Mouse (Mus musculus) splenic B cell, adult 2 months (primary cell): Measurements from ENCODE around the gene Hic1.
A peak's percentile ranks its signal among the peaks of the same experiment; 100 is the strongest.

Source experiments
- DNase-seq: peaks from one replicate; pipeline ENCODE4 v3.0.0-alpha.2; 2011; ENCODE audit warnings: low read depth, low spot score
- H3K27me3 ChIP-seq: 2 replicates; pipeline ENCODE4 v1.6.1; 2012; ENCODE audit warnings: mild to moderate bottlenecking, low read length, moderate library complexity, mixed read lengths; ENCODE audit not compliant: control insufficient read depth, poor library complexity, insufficient read depth, severe bottlenecking
- H3K36me3 ChIP-seq: 2 replicates; pipeline ENCODE4 v1.6.1; 2012; ENCODE audit warnings: mild to moderate bottlenecking, low read length, moderate library complexity, mixed read lengths; ENCODE audit not compliant: control insufficient read depth, poor library complexity, insufficient read depth, severe bottlenecking

Gene Hic1

GRCm38 (mm10) chr11:75169405-75170080, at the start of gene Hic1:
Hic1 (minus strand) TSS chr11:75169519.
- no peak for DNase-seq
- Histone ChIP-seq H3K27me3 (0 out of 2 replicates have a peak, but pooled peaks cover 3% of the 10 kb centered on the region), H3K36me3 (no peaks in the 10 kb centered on the region)

GRCm38 (mm10) chr11:75214081-75214950, 45.0 kb upstream of the Hic1 start:
- H3K36me3 ChIP-seq, result no peaks in the 10 kb centered on the region
- no peaks in the 10 kb centered on the region for H3K27me3 ChIP-seq
- DNase-seq, result no peak

DNA sequence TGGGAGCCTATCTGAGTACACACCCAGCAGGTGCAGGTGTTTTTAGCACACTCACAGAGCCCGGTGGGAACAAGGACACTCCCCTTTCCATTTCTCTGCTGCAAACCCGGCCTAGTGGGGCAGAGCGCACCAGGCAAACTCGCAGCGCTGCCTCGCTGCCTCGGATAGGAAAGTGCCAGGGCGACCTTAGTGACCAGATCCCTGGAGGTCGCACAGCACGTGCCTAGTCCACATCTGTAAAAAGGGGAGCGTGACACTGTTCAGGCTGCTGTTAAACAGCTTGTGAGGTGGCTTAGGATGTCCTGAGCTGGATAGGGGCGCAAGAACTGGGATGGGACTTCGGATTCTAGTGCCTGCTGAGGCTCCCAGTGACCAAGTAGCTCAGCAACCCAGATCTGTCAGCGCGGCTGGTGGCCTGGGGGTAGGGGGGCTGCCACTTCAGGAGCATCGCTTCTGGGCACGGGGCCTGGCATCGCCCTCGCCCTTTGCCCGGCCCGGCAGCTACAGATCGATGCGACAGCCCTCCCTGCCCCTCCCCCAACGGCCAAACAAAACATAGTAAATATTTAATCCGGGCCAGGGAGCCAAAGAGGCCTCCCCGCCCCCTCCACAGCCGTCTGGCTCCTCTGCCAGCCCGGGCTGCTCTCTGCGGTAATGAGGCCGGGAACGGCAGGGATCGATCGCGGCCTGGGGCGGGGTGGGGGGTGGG, 44.2 kb upstream of the Hic1 start:
- no peaks in the 10 kb centered on the region for H3K36me3 ChIP-seq
- peak; percentile 22 for DNase-seq
- no peaks in the 10 kb centered on the region for H3K27me3 ChIP-seq

DNA sequence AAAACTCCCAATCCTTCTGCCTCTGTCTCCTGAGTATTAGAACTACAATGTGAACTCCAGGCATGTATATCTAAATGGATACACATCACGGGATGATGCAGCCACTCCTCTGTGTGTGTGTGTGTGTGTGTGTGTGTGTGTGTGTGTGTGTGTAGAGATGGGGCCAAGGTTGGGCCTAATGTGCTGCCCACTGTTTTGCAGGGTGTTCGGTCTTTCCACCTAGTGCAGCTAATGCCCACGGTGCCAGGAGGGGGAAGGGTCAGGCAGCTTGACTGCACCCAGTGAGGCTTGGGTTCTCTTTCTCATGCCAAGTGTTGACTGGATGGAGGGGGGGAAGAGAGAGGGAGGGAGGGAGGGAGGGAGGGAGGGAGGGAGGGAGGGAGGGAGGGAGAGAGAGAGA, 43.6 kb upstream of the Hic1 start:
- DNase-seq, result no peak
- no peaks in the 10 kb centered on the region for H3K27me3 ChIP-seq
- H3K36me3 ChIP-seq, result no peaks in the 10 kb centered on the region

DNA sequence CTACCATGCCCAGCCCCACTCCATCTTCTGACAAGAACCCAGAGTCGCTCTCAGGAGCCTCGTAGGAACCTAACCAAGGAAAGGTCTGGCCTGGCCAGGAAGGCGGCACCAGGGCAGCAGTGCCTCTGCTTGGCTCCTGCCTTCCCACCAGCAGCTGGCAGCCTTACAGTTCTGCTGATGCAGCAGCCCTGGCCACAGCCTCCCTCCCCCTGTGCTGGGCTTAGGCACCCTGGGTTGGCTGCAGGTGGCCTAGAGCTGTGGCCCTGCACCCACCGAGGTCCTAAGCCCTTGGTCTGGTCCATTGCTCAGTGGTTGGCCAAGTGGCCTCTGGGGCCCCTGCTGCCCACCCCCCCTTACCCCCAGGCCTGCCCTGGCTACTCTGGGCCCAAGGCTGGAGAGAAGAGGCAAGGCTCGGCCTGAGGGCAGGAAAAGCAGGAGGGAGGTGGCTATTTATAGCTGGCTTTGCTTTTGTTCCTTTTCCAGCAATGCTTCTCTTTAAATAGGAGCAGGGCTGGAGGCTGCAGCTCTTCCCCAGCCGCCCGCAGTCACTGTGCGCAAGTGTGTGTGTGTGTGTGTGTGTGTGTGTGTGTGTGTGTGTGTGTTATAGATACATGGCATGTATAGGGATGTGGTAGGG, 42.8 kb upstream of the Hic1 start:
- H3K27me3 ChIP-seq, result no peaks in the 10 kb centered on the region
- no peaks in the 10 kb centered on the region for H3K36me3 ChIP-seq
- no peak for DNase-seq

GRCm38 (mm10) chr11:75210755-75211154, 41.4 kb upstream of the Hic1 start:
- Histone ChIP-seq H3K27me3 (no peaks in the 10 kb centered on the region), H3K36me3 (no peaks in the 10 kb centered on the region)
- DNase-seq, result no peak

DNA sequence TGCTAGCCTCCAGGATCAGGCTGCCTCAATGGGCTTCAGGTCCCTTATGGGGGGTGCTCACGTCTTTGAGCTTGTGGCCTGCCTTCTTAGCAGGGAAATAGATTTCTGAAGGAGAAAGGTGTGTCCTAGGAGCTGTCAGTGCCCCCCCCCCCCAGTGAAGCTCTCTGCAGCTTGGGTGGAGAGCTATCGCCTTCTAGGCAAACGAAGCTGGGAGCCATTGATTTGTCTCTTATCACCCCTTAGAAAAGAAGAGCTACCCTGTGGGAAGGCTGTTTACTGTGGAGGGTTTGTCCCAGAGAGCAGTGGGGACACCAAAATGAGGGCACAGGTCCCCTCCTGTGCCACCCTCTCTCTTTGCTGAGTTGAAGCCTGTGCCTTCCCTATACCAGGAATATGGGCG, 40.8 kb upstream of the Hic1 start:
- Histone ChIP-seq H3K27me3 (no peaks in the 10 kb centered on the region), H3K36me3 (no peaks in the 10 kb centered on the region)
- no peak for DNase-seq

DNA sequence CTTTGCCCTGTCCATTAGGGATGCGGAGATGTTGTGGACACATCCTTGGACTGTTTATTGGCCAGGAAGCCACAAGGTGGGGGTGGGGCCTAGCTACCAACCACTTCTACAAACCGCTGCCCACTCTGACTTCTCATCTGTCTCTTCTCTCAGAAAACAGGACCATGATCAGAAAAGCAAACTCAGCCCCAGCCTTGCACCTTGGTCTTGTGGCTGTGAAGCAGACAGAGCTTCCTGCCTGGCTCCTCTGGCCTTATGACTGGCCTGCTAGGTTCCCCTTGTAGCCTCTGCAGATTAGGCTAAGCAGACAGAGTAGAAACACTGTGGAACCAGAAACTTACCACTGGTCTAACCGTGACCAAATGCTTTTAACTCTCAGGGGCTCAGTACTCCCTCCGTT, 40.0 kb upstream of the Hic1 start:
- no peak for DNase-seq
- no peaks in the 10 kb centered on the region for H3K36me3 ChIP-seq

GRCm38 (mm10) chr11:75206347-75206746, 37.0 kb upstream of the Hic1 start:
- no peaks in the 10 kb centered on the region for H3K36me3 ChIP-seq

More for the DNA sequence above, 40.0 kb upstream of the Hic1 start:
- no peaks in the 10 kb centered on the region for H3K27me3 ChIP-seq

GRCm38 (mm10) chr11:75204472-75204871, 35.2 kb upstream of the Hic1 start:
- no peak for DNase-seq
- Histone ChIP-seq H3K27me3 (no peaks in the 10 kb centered on the region), H3K36me3 (no peaks in the 10 kb centered on the region)

More at GRCm38 (mm10) chr11:75206347-75206746, 37.0 kb upstream of the Hic1 start:
- H3K27me3 ChIP-seq, result no peaks in the 10 kb centered on the region
- DNase-seq, result no peak

- Histone ChIP-seq H3K27me3 (no peaks in the 10 kb centered on the region), H3K36me3 (no peaks in the 10 kb centered on the region)
- DNase-seq, result no peak
Measured at GRCm38 (mm10) chr11:75203926-75204325, 34.6 kb upstream of the Hic1 start.

DNA sequence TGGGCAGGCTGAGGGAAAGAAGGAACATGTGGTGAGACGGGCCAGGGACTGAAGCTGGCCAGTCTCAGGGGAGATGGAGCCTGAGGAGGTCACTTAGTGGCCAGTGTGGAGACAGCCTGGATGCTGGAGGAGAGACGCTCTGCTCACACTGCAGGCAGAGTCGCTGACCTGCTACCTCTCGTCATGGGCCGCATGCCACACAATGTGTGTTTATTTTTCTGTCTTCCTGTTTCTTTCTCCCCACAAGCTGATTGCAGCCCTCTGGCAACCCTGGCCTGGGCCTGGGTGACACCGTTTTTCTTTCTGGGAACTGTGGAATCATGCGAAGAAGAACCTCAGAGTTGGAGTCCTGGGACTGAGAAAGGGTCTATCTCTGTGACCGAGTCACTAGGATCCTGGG, 32.4 kb upstream of the Hic1 start:
- no peaks in the 10 kb centered on the region for H3K27me3 ChIP-seq
- DNase-seq, result no peak
- H3K36me3 ChIP-seq, result no peaks in the 10 kb centered on the region

DNA sequence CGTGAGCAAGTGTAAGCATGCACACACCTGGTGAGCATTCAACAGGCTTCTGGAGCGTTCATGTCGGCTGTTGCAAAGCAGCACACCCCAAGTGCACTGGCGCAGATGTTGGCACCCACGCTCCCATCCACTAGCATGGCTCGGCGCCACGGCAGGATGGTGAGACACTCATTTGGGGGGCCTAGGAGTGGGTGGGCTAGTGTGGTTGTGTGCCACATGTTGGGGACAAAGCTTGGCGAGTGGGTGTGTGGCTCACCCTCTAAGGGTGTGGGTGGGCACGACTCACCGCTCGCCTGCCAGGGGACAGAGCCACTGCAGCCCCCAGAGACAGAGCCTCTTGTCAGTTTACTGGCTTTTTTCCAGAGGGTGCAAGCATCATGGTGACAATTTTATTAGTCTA, 31.6 kb upstream of the Hic1 start:
- no peak for DNase-seq
- no peaks in the 10 kb centered on the region for H3K36me3 ChIP-seq
- H3K27me3 ChIP-seq, result no peaks in the 10 kb centered on the region

GRCm38 (mm10) chr11:75199951-75200350, 30.6 kb upstream of the Hic1 start:
- H3K27me3 ChIP-seq, result no peaks in the 10 kb centered on the region
- no peaks in the 10 kb centered on the region for H3K36me3 ChIP-seq
- no peak for DNase-seq
